Mouse (Mus musculus) forebrain, embryonic 12.5 days (tissue): ENCODE measurements around the gene S100pbp. TPM values are rescaled to one million over a fixed set of nuclear protein-coding genes. Genes with fewer than 3 reads are reported as not detected.
"Not testable (repeated sequence)": the region's sequence is repeated elsewhere in the genome, so short reads cannot be mapped to it uniquely, and the experiment has no call there.

Experiments
- ATAC-seq: fragments of 200-750 bp; cut with Nextera tagmentation; 2 replicates; pipeline ENCODE4 v1.8.0; 2017; ENCODE audit warnings: moderate TSS enrichment; ENCODE audit not compliant: low FRiP score
- H3K27ac ChIP-seq: fragments of 300-500 bp; sonication (generic); 2 replicates; pipeline ENCODE4 v1.5.1; 2016; ENCODE audit warnings: mild to moderate bottlenecking
- H3K27me3 ChIP-seq: fragments of 300-500 bp; sonication (generic); 2 replicates; pipeline ENCODE4 v1.6.1; 2016; ENCODE audit warnings: mild to moderate bottlenecking
- H3K36me3 ChIP-seq: fragments of 300-500 bp; sonication (generic); replicated peaks from 2 replicates; pipeline ENCODE4 v1.6.1; 2016; ENCODE audit warnings: mild to moderate bottlenecking
- H3K4me1 ChIP-seq: fragments of 300-500 bp; sonication (generic); 2 replicates; pipeline ENCODE4 v1.6.1; 2016
- H3K4me2 ChIP-seq: fragments of 300-500 bp; sonication (generic); 2 replicates; pipeline ENCODE4 v1.6.1; 2016; ENCODE audit warnings: mild to moderate bottlenecking, moderate library complexity
- H3K4me3 ChIP-seq: fragments of 300-500 bp; sonication (generic); replicated peaks from 2 replicates; pipeline ENCODE4 v1.5.1; 2016; ENCODE audit warnings: mild to moderate bottlenecking
- H3K9ac ChIP-seq: fragments of 300-500 bp; sonication (generic); 2 replicates; pipeline ENCODE4 v1.6.1; 2016; ENCODE audit warnings: mild to moderate bottlenecking
- H3K9me3 ChIP-seq: fragments of 300-500 bp; sonication (generic); 2 replicates; pipeline ENCODE4 v1.6.1; 2016
- WGBS: fragments of 180-500 bp; shearing (Covaris S2); methylation state at CpG from one replicate; pipeline ENCODE4 v1.1.7; 2016; 5-methylcytosine and 5-hydroxymethylcytosine counted together
- polyA plus RNA-seq: library from polyadenylated mRNA; unstranded; fragments of >200 nt; fragmentation: Nextera tagmentation; extraction: Ambion mirVana; gene quantifications from 2 replicates; pipeline ENCODE4 v1.2.1, GENCODE M21; 2016

S100pbp gene
- polyA plus RNA-seq, 1 experiment from 2014 or later, result 26.2 TPM

GRCm38 (mm10) chr4:129227170-129227984 lies 37.9 kb upstream of the S100pbp start:
- no peaks in the 10 kb centered on the region for H3K9me3 ChIP-seq
- H3K27ac ChIP-seq, result peak overlapping the region; percentile 68
- peak overlapping the region; percentile 49 for H3K4me2 ChIP-seq
- peaks cover 5% of the 10 kb centered on the region; the same call in 1 of the 2 replicates for H3K36me3 ChIP-seq
- 4% methylated on average over 22 of the region's 22 CpGs for WGBS
- ATAC-seq, result peak; percentile 31; the same call in 1 of the 2 replicates
- H3K27me3 ChIP-seq, result peaks cover 36% of the 10 kb centered on the region
- peaks cover 48% of the 10 kb centered on the region for H3K4me1 ChIP-seq
- H3K4me3 ChIP-seq, result peak overlapping the region; percentile 34
- peak overlapping the region; percentile 50 for H3K9ac ChIP-seq

GRCm38 (mm10) chr4:129226441-129226963 lies 37.0 kb upstream of the S100pbp start:
- H3K4me2 ChIP-seq, result peak overlapping the region; percentile 49
- peak overlapping the region; percentile 34 for H3K4me3 ChIP-seq
- H3K36me3 ChIP-seq, result peaks cover 13% of the 10 kb centered on the region
- H3K27me3 ChIP-seq, result peaks cover 37% of the 10 kb centered on the region
- no peak overlapping the region; the same call in 1 of the 2 replicates for H3K27ac ChIP-seq
- H3K4me1 ChIP-seq, result peaks cover 45% of the 10 kb centered on the region
- no peak for ATAC-seq
- 23% methylated on average over 5 of the region's 5 CpGs for WGBS
- H3K9me3 ChIP-seq, result no peaks in the 10 kb centered on the region
- H3K9ac ChIP-seq, result peak overlapping the region; percentile 50

- Histone ChIP-seq H3K9ac (no peak overlapping the region), H3K4me3 (no peak overlapping the region), H3K27ac (no peak overlapping the region), H3K27me3 (peaks cover 37% of the 10 kb centered on the region), H3K4me2 (no peak overlapping the region), H3K4me1 (peaks cover 44% of the 10 kb centered on the region), H3K9me3 (no peaks in the 10 kb centered on the region), H3K36me3 (peaks cover 22% of the 10 kb centered on the region)
- no peak for ATAC-seq
- 94% methylated on average over 12 of the region's 12 CpGs for WGBS
These were observed 35.8 kb upstream of the S100pbp start for GRCm38 (mm10) chr4:129225315-129225714.

GRCm38 (mm10) chr4:129223421-129224281 lies 34.1 kb upstream of the S100pbp start:
- Histone ChIP-seq H3K36me3 (peaks cover 38% of the 10 kb centered on the region), H3K4me3 (peak overlapping the region; percentile 26), H3K9ac (peak overlapping the region; percentile 41), H3K4me2 (peak overlapping the region; percentile 54), H3K27ac (peak overlapping the region; percentile 58; the same call in 1 of the 2 replicates), H3K27me3 (peaks cover 37% of the 10 kb centered on the region), H3K9me3 (no peaks in the 10 kb centered on the region), H3K4me1 (peaks cover 44% of the 10 kb centered on the region)
- 30% methylated on average over 54 of the region's 55 CpGs for WGBS
- peak; percentile 43 for ATAC-seq

GRCm38 (mm10) chr4:129222019-129222925 lies 32.7 kb upstream of the S100pbp start:
- peaks cover 33% of the 10 kb centered on the region for H3K4me1 ChIP-seq
- peaks cover 37% of the 10 kb centered on the region for H3K27me3 ChIP-seq
- H3K36me3 ChIP-seq, result peaks cover 52% of the 10 kb centered on the region
- H3K9me3 ChIP-seq, result no peaks in the 10 kb centered on the region
- H3K4me2 ChIP-seq, result no peak overlapping the region
- no peak for ATAC-seq
- no peak overlapping the region for H3K4me3 ChIP-seq
- H3K9ac ChIP-seq, result no peak overlapping the region; the same call in 1 of the 2 replicates
- WGBS, result 75% methylated on average over 31 of the region's 31 CpGs
- no peak overlapping the region for H3K27ac ChIP-seq

GRCm38 (mm10) chr4:129221097-129222010 lies 31.8 kb upstream of the S100pbp start:
- peaks cover 35% of the 10 kb centered on the region for H3K27me3 ChIP-seq
- H3K27ac ChIP-seq, result no peak overlapping the region
- peaks cover 61% of the 10 kb centered on the region for H3K36me3 ChIP-seq
- H3K9ac ChIP-seq, result no peak overlapping the region
- H3K4me3 ChIP-seq, result no peak overlapping the region
- ATAC-seq, result no peak
- H3K4me1 ChIP-seq, result peaks cover 24% of the 10 kb centered on the region
- 84% methylated on average over 23 of the region's 23 CpGs for WGBS
- H3K4me2 ChIP-seq, result no peak overlapping the region
- no peaks in the 10 kb centered on the region for H3K9me3 ChIP-seq

GRCm38 (mm10) chr4:129220376-129221089 lies 31.0 kb upstream of the S100pbp start:
- Histone ChIP-seq H3K36me3 (peaks cover 68% of the 10 kb centered on the region), H3K27ac (no peak overlapping the region), H3K4me2 (no peak overlapping the region), H3K4me3 (no peak overlapping the region), H3K27me3 (peaks cover 27% of the 10 kb centered on the region), H3K4me1 (peaks cover 16% of the 10 kb centered on the region), H3K9ac (0 out of 2 replicates have a peak overlapping the region, but pooled peaks have one; percentile 12), H3K9me3 (no peaks in the 10 kb centered on the region)
- no peak for ATAC-seq
- 88% methylated on average over 7 of the region's 7 CpGs for WGBS

GRCm38 (mm10) chr4:129219198-129219597 lies 29.7 kb upstream of the S100pbp start:
- 87% methylated on average over 10 of the region's 10 CpGs for WGBS
- H3K36me3 ChIP-seq, result peaks cover 81% of the 10 kb centered on the region

GRCm38 (mm10) chr4:129218569-129219175 lies 29.1 kb upstream of the S100pbp start:
- H3K4me2 ChIP-seq, result no peak overlapping the region
- no peak for ATAC-seq
- H3K9me3 ChIP-seq, result no peaks in the 10 kb centered on the region
- H3K27me3 ChIP-seq, result peaks cover 10% of the 10 kb centered on the region
- no peak overlapping the region for H3K4me3 ChIP-seq
- 83% methylated on average over 7 of the region's 7 CpGs for whole genome bisulfite sequencing
- H3K27ac ChIP-seq, result no peak overlapping the region
- H3K4me1 ChIP-seq, result peaks cover 10% of the 10 kb centered on the region
- H3K9ac ChIP-seq, result no peak overlapping the region
- peaks cover 84% of the 10 kb centered on the region for H3K36me3 ChIP-seq

More at GRCm38 (mm10) chr4:129219198-129219597, 29.7 kb upstream of the S100pbp start:
- Histone ChIP-seq H3K27me3 (peaks cover 15% of the 10 kb centered on the region), H3K9ac (no peak overlapping the region), H3K4me2 (no peak overlapping the region), H3K4me1 (peaks cover 15% of the 10 kb centered on the region), H3K4me3 (no peak overlapping the region), H3K9me3 (no peaks in the 10 kb centered on the region), H3K27ac (no peak overlapping the region)
- ATAC-seq, result no peak

GRCm38 (mm10) chr4:129212486-129212885 lies 23.0 kb upstream of the S100pbp start:
- H3K9me3 ChIP-seq, H3K4me1 ChIP-seq, H3K27me3 ChIP-seq, H3K4me2 ChIP-seq, H3K27ac ChIP-seq, ATAC-seq, H3K4me3 ChIP-seq, H3K9ac ChIP-seq: not testable (repeated sequence)
- WGBS, result 73% methylated on average over 3 of the region's 3 CpGs
- peaks cover 93% of the 10 kb centered on the region for H3K36me3 ChIP-seq
